8 mouse cellular contexts compared by ENCODE assay signal in genomic region chr3:88297321-88297851, GRCm38 (mm10). TPM values are rescaled to one million over a fixed set of nuclear protein-coding genes. Genes with fewer than 3 reads are reported as not detected.
DNase-seq lines count a peak whose midpoint lies in the region; ATAC-seq and TF ChIP-seq lines count a peak whose summit lies in the region.

No protein-coding gene starts in this region.

- peak; percentile 46 for DNase-seq in lung, embryonic 14.5 days
- no peak for DNase-seq in lung, postnatal 4 days
- DNase-seq in forebrain, embryonic 10.5 days (ENCODE audit: extremely low spot score, low spot score): no peak
- peak; percentile 25 for DNase-seq in layer of hippocampus, adult 9-10 months (ENCODE audit: low spot score)
- DNase-seq in gastrocnemius, postnatal 36 days: no peak
- no peak for DNase-seq in adrenal gland, adult 8-10 months

- no peaks in the 10 kb centered on the region for H3K27me3 ChIP-seq in lung, embryonic 14.5 days (ENCODE audit: insufficient read depth, low read length)
- no peaks in the 10 kb centered on the region for H3K27me3 ChIP-seq in forebrain, embryonic 10.5 days (ENCODE audit: poor library complexity, severe bottlenecking)
- no peaks in the 10 kb centered on the region for H3K27me3 ChIP-seq in midbrain, embryonic 13.5 days

- no peak for TF ChIP-seq CTCF in lung, embryonic 14.5 days (IDR thresholded peaks at IDR 0.05; ENCODE audit: low read depth)

- peak overlapping the region; percentile 85 for H3K4me2 ChIP-seq in lung, embryonic 14.5 days
- peak overlapping the region; percentile 93 for H3K4me2 ChIP-seq in midbrain, embryonic 13.5 days (replicated peaks)

- H3K9ac ChIP-seq in lung, embryonic 14.5 days: peak overlapping the region; percentile 79
- H3K9ac ChIP-seq in midbrain, embryonic 13.5 days (replicated peaks): peak overlapping the region; percentile 85

- peaks cover 42% of the 10 kb centered on the region for H3K36me3 ChIP-seq in lung, embryonic 14.5 days (ENCODE audit: insufficient read depth)
- H3K36me3 ChIP-seq in forebrain, embryonic 10.5 days (replicated peaks): peaks cover 42% of the 10 kb centered on the region
- H3K36me3 ChIP-seq in midbrain, embryonic 13.5 days: peaks cover 32% of the 10 kb centered on the region

- WGBS in lung, embryonic 14.5 days: under 1% methylated on average over 30 of the region's 30 CpGs
- under 1% methylated on average over 30 of the region's 30 CpGs for WGBS in forebrain, embryonic 10.5 days
- under 1% methylated on average over 30 of the region's 30 CpGs for WGBS in midbrain, embryonic 13.5 days

- intact Hi-C loops in gastrocnemius, postnatal 36 days (cut with DNase I): loop anchor here (10.0 kb wide), 1 partner anchor 387 kb away; the partner anchor contains the start of gene Khdc4

- ATAC-seq in lung, embryonic 14.5 days (ENCODE audit: insufficient read depth): no peak
- ATAC-seq in activated CD4-positive, CD25-positive, alpha-beta regulatory T cell, adult 4 months: peak; percentile 41
- no peak for ATAC-seq in midbrain, embryonic 13.5 days

- peak overlapping the region; percentile 93 for H3K27ac ChIP-seq in lung, embryonic 14.5 days (ENCODE audit: low read depth)
- peak overlapping the region; percentile 96 for H3K27ac ChIP-seq in forebrain, embryonic 10.5 days
- peak overlapping the region; percentile 93 for H3K27ac ChIP-seq in midbrain, embryonic 13.5 days

- H3K9me3 ChIP-seq in lung, embryonic 14.5 days (ENCODE audit: low read depth, low read length): no peaks in the 10 kb centered on the region
- no peaks in the 10 kb centered on the region for H3K9me3 ChIP-seq in forebrain, embryonic 10.5 days
- H3K9me3 ChIP-seq in midbrain, embryonic 13.5 days: no peaks in the 10 kb centered on the region

- peaks cover 5% of the 10 kb centered on the region for H3K4me1 ChIP-seq in lung, embryonic 14.5 days (ENCODE audit: insufficient read depth)
- H3K4me1 ChIP-seq in forebrain, embryonic 10.5 days: peaks cover 28% of the 10 kb centered on the region
- H3K4me1 ChIP-seq in midbrain, embryonic 13.5 days (replicated peaks): peaks cover 26% of the 10 kb centered on the region

- peak overlapping the region; percentile 68 for H3K4me3 ChIP-seq in lung, embryonic 14.5 days (ENCODE audit: low read depth, low read length)
- peak overlapping the region; percentile 84 for H3K4me3 ChIP-seq in forebrain, embryonic 10.5 days
- H3K4me3 ChIP-seq in midbrain, embryonic 13.5 days (replicated peaks): peak overlapping the region; percentile 63

RNA-seq across cellular contexts. Expression of gene Cct3, which starts 0.5 kb away (rescaled TPM):
- polyA plus RNA-seq in lung, embryonic 14.5 days (2014; fragmentation: Nextera tagmentation; extraction: Ambion mirVana): 594 and 602 TPM in 2 replicates
- polyA plus RNA-seq in activated CD4-positive, CD25-positive, alpha-beta regulatory T cell, adult 4 months (2017; shearing (Covaris generic)): 100 to 1,000 TPM; 180 to 209 TPM
- 874 and 908 TPM in 2 replicates for polyA plus RNA-seq in forebrain, embryonic 10.5 days (2016; fragmentation: Nextera tagmentation; extraction: Ambion mirVana)
- 529 and 545 TPM in 2 replicates for polyA plus RNA-seq in midbrain, embryonic 13.5 days (2015; fragmentation: Nextera tagmentation; extraction: Ambion mirVana)
- 10 to 100 TPM; 85.5 to 97.0 TPM for total RNA-seq in gastrocnemius, postnatal 36 days (2021)
- 100 to 1,000 TPM; 250 to 360 (median 279) TPM for total RNA-seq in adrenal gland, adult 8-10 months (2022)

RNA-seq across cellular contexts. Expression of gene Tsacc, which starts 0.6 kb away (rescaled TPM):
- 9.1 and 9.9 TPM in 2 replicates for polyA plus RNA-seq in lung, embryonic 14.5 days (2014; fragmentation: Nextera tagmentation; extraction: Ambion mirVana)
- polyA plus RNA-seq in activated CD4-positive, CD25-positive, alpha-beta regulatory T cell, adult 4 months (2017; shearing (Covaris generic)): 1 to 10 TPM; 2.7 to 7.4 TPM
- 14.3 TPM in 2 replicates for polyA plus RNA-seq in forebrain, embryonic 10.5 days (2016; fragmentation: Nextera tagmentation; extraction: Ambion mirVana)
- polyA plus RNA-seq in midbrain, embryonic 13.5 days (2015; fragmentation: Nextera tagmentation; extraction: Ambion mirVana): 11.2 and 11.6 TPM in 2 replicates
- 1 to 10 TPM; 4.2 to 5.3 TPM for total RNA-seq in gastrocnemius, postnatal 36 days (2021)
- total RNA-seq in adrenal gland, adult 8-10 months (2022): 1 to 10 TPM; 6.2 to 9.3 (median 8.2) TPM

RNA-seq across cellular contexts. Expression of gene Gm38392, which starts 10.4 kb away (rescaled TPM):
- polyA plus RNA-seq in lung, embryonic 14.5 days (2014; fragmentation: Nextera tagmentation; extraction: Ambion mirVana): not detected in 2 replicates
- polyA plus RNA-seq in activated CD4-positive, CD25-positive, alpha-beta regulatory T cell, adult 4 months (2017; shearing (Covaris generic)): not detected
- polyA plus RNA-seq in forebrain, embryonic 10.5 days (2016; fragmentation: Nextera tagmentation; extraction: Ambion mirVana): 0.14 TPM in 1 of 2 replicates, not detected in the other
- polyA plus RNA-seq in midbrain, embryonic 13.5 days (2015; fragmentation: Nextera tagmentation; extraction: Ambion mirVana): 0.16 TPM in 1 of 2 replicates, not detected in the other
- total RNA-seq in gastrocnemius, postnatal 36 days (2021): under 1 TPM; 0.35 to 0.51 TPM
- 1 to 10 TPM; 1.3 to 3.1 (median 2.3) TPM for total RNA-seq in adrenal gland, adult 8-10 months (2022)

RNA-seq across cellular contexts. Expression of gene Glmp, which starts 27.4 kb away (rescaled TPM):
- 124 and 129 TPM in 2 replicates for polyA plus RNA-seq in lung, embryonic 14.5 days (2014; fragmentation: Nextera tagmentation; extraction: Ambion mirVana)
- polyA plus RNA-seq in activated CD4-positive, CD25-positive, alpha-beta regulatory T cell, adult 4 months (2017; shearing (Covaris generic)): 100 to 1,000 TPM; 356 to 375 TPM
- polyA plus RNA-seq in forebrain, embryonic 10.5 days (2016; fragmentation: Nextera tagmentation; extraction: Ambion mirVana): 114 and 124 TPM in 2 replicates
- 93.4 and 104 TPM in 2 replicates for polyA plus RNA-seq in midbrain, embryonic 13.5 days (2015; fragmentation: Nextera tagmentation; extraction: Ambion mirVana)
- 10 to 100 TPM; 34.5 to 45.4 TPM for total RNA-seq in gastrocnemius, postnatal 36 days (2021)
- 100 to 1,000 TPM; 233 to 293 (median 254) TPM for total RNA-seq in adrenal gland, adult 8-10 months (2022)

RNA-seq across cellular contexts. Expression of gene Tmem79, which starts 38.6 kb away (rescaled TPM):
- 5.0 and 5.9 TPM in 2 replicates for polyA plus RNA-seq in lung, embryonic 14.5 days (2014; fragmentation: Nextera tagmentation; extraction: Ambion mirVana)
- polyA plus RNA-seq in activated CD4-positive, CD25-positive, alpha-beta regulatory T cell, adult 4 months (2017; shearing (Covaris generic)): 1 to 10 TPM in 1 of 2 experiments, under 1 TPM in 1; 0.78 to 1.3 TPM
- 2.7 and 3.3 TPM in 2 replicates for polyA plus RNA-seq in forebrain, embryonic 10.5 days (2016; fragmentation: Nextera tagmentation; extraction: Ambion mirVana)
- polyA plus RNA-seq in midbrain, embryonic 13.5 days (2015; fragmentation: Nextera tagmentation; extraction: Ambion mirVana): 0.66 and 2.0 TPM in 2 replicates
- 1 to 10 TPM; 2.0 to 2.4 TPM for total RNA-seq in gastrocnemius, postnatal 36 days (2021)
- total RNA-seq in adrenal gland, adult 8-10 months (2022): 1 to 10 TPM; 4.4 to 7.1 (median 5.9) TPM

Comparison
In these comparisons a context has a peak if more than half of its experiments do, and no peak if none do; other contexts are left out.
1. DNase-seq: peak in lung, embryonic 14.5 days (single experiment) and layer of hippocampus, adult 9-10 months (single experiment); none in lung, postnatal 4 days (0 of 2), forebrain, embryonic 10.5 days (single experiment), gastrocnemius, postnatal 36 days (0 of 2) and adrenal gland, adult 8-10 months (single experiment).
2. Peak in every context shown above with its lines, with median percentiles within 50 percentile points of each other: H3K27ac ChIP-seq and H3K4me3 ChIP-seq.